Mouse (Mus musculus) G1E (cell line): ENCODE measurements around the gene Arl16. TPM values are rescaled to one million over a fixed set of nuclear protein-coding genes. Genes with fewer than 3 reads are reported as not detected.
A peak's percentile ranks its signal among the peaks of the same experiment; 100 is the strongest.
"Not testable (repeated sequence)": the region's sequence is repeated elsewhere in the genome, so short reads cannot be mapped to it uniquely, and the experiment has no call there.

Source experiments
- ATAC-seq: 2 replicates; pipeline ENCODE4 v1.8.0; 2016; ENCODE audit warnings: mild to moderate bottlenecking; ENCODE audit not compliant: insufficient number of reproducible peaks, poor library complexity, low FRiP score, severe bottlenecking; ENCODE audit errors: extremely low read depth
- DNase-seq: peaks from one replicate; pipeline ENCODE4 v3.0.0; 2012; ENCODE audit warnings: low spot score
- H3K27me3 ChIP-seq: 2 replicates; pipeline ENCODE4 v1.6.1; 2012; ENCODE audit warnings: mild to moderate bottlenecking, low read length, inconsistent platforms; ENCODE audit not compliant: insufficient read depth
- H3K36me3 ChIP-seq: replicated peaks from 2 replicates; pipeline ENCODE3; 2012; ENCODE audit warnings: mild to moderate bottlenecking, inconsistent platforms
- H3K4me1 ChIP-seq: 2 replicates; pipeline ENCODE4 v1.6.1; 2012; ENCODE audit warnings: low read depth, low read length, inconsistent platforms, mixed read lengths; ENCODE audit not compliant: insufficient read depth
- H3K4me3 ChIP-seq: 2 replicates; pipeline ENCODE4 v1.5.1; 2012; ENCODE audit warnings: low read depth, mild to moderate bottlenecking, inconsistent platforms, low read length, moderate library complexity, mixed read lengths
- H3K9me3 ChIP-seq: replicated peaks from 2 replicates; pipeline ENCODE4 v1.6.1; 2012; ENCODE audit warnings: inconsistent platforms
- CTCF ChIP-seq: IDR thresholded peaks from 2 replicates; pipeline ENCODE4 v1.5.1; 2012; ENCODE audit warnings: low read depth, low read length, inconsistent platforms, mixed read lengths
- GATA1 ChIP-seq: IDR thresholded peaks from 2 replicates; pipeline ENCODE4 v1.6.1; 2012; ENCODE audit warnings: borderline replicate concordance, low read length, inconsistent platforms, mixed read lengths
- GATA2 ChIP-seq: IDR thresholded peaks from 2 replicates; pipeline ENCODE4 v1.6.1; 2012; ENCODE audit warnings: low read depth, low read length, inconsistent platforms, borderline replicate concordance
- POLR2AphosphoS5 ChIP-seq: IDR thresholded peaks from 2 replicates; pipeline ENCODE4 v1.6.1; 2012; ENCODE audit warnings: low read depth, low read length, inconsistent platforms; ENCODE audit not compliant: insufficient replicate concordance
- TAL1 ChIP-seq: conservative IDR thresholded peaks from 2 replicates; pipeline ENCODE4 v1.6.1; 2012; ENCODE audit warnings: low read depth, low read length, inconsistent platforms, mixed read lengths
- polyA plus RNA-seq: library from polyadenylated mRNA; stranded (reverse); fragments of >175 nt; gene quantifications from 2 replicates; pipeline ENCODE4 v1.2.3, GENCODE M21; 2012
- total RNA-seq, 2 experiments: library from RNA; stranded (forward) in 1 of 2; stranded (reverse) in 1 of 2; fragments of 200-1000 nt in 1 of 2; fragments of >200 nt in 1 of 2; fragmentation: Nextera tagmentation in 1 of 2; gene quantifications; 2 replicates each; pipeline ENCODE4 v1.2.3; 2014 to 2017

The Arl16 gene
- total RNA-seq (2014; fragmentation: Nextera tagmentation) (18.0 and 24.5 TPM in 2 replicates), total RNA-seq (2017) (17.0 and 24.5 TPM in 2 replicates), polyA plus RNA-seq (21.0 and 26.0 TPM in 2 replicates)

DNA sequence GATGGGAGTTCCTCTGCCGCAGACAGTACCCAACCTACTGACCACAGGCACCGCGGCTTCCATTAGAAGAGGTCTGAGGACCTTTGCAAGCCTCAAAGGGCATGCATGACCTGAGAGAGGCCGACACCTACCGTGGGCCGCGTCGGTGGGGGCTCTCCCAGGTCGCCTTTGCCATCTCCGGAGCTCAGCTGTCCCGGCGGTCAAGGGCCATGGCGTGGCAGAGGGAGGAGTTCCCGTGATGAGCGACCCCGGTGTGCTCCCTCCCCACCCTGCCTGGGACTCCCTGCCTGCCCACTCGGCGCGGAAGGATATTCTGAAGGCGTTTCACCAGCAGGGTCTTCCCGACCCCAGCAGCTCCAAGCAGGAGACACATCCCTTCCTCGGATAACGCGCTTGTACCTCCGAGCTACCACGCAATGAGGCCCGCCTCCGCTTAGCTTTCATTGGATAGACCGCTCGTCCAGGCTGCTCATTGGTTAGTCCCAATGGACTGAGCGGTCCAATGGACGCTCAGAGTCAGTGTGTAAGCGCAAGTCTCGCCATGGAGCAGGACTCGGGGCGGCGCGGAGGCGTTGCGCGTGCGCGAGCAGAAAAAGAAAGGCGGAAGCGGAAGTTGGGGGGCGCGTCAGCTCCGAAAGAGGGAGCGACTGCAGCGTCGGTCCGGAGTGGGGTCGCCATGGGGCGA lies at the start of gene Arl16:
Gene Arl16, minus strand, starts transcription at position 557 of the 685 bp plus-strand sequence.
- peaks cover 79% of the 10 kb centered on the region for H3K36me3 ChIP-seq
- no peaks in the 10 kb centered on the region for H3K27me3 ChIP-seq
- peaks cover 41% of the 10 kb centered on the region for H3K4me1 ChIP-seq
- ATAC-seq (peak; percentile 99), DNase-seq (peak; percentile 99)
- peak within 1 kb of the TSS; percentile 90 for H3K4me3 ChIP-seq
- TF ChIP-seq GATA2 (no peak), POLR2AphosphoS5 (no peak), GATA1 (no peak), TAL1 (no peak), CTCF (no peak)
- H3K9me3 ChIP-seq: no peaks in the 10 kb centered on the region

DNA sequence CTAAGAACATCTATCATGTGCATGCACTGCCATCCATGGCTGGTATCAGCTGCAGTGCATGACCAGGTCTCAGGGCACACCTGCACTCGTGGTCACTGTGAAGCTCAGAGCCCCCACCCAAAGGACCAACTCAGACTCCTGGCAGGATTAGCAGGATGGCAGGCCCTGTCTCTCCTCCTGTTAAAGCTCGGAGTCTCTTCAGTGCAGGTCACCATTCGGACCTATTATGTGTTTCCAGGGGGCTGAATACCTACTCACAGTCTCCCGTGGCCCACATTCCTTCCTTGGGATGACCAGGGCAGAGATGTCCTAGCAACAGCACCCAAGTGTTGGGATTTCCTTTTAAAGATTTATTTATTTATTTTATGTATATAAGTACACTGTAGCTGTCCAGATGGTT lies 49.7 kb upstream of the Arl16 start:
- TF ChIP-seq GATA1: no peak
- TF ChIP-seq GATA2: no peak
- TF ChIP-seq TAL1: no peak
- TF ChIP-seq POLR2AphosphoS5: no peak
- TF ChIP-seq CTCF: no peak
- peaks cover 25% of the 10 kb centered on the region for H3K27me3 ChIP-seq
- H3K4me3 ChIP-seq: no peak overlapping the region
- H3K36me3 ChIP-seq: no peaks in the 10 kb centered on the region
- ATAC-seq: no peak
- H3K9me3 ChIP-seq: no peaks in the 10 kb centered on the region; the same call in 1 of the 2 replicates
- no peak for DNase-seq
- peaks cover 36% of the 10 kb centered on the region for H3K4me1 ChIP-seq

DNA sequence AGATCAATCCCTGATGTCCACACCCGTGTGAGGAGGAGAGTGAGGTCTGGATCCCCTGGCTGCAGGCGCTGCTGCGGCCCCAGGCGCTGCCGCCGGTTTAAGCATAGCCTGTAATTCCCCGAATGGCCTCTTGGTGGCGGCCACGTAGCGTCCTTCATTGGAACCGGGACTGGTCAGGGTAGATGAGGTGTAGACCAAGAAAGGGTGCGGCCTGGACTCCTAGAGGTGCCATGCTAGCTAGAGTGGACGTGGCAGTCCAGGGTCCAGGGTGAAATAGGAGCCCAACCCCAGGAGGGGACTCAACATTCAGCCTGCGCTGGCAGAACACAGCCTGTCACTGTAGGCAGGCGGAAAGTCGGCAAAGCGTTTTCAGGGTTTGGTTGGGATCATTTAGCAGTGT lies 48.2 kb upstream of the Arl16 start:
- ATAC-seq (peak; percentile 45; the same call in 1 of the 2 replicates), DNase-seq (peak; percentile 54)
- H3K36me3 ChIP-seq: no peaks in the 10 kb centered on the region
- TF ChIP-seq GATA1 (no peak), TAL1 (no peak), GATA2 (no peak), CTCF (peak; percentile 85)
- H3K4me1 ChIP-seq: peaks cover 45% of the 10 kb centered on the region
- peaks cover 14% of the 10 kb centered on the region; the same call in 1 of the 2 replicates for H3K27me3 ChIP-seq
- no peak overlapping the region for H3K4me3 ChIP-seq
- no peaks in the 10 kb centered on the region; the same call in 1 of the 2 replicates for H3K9me3 ChIP-seq

DNA sequence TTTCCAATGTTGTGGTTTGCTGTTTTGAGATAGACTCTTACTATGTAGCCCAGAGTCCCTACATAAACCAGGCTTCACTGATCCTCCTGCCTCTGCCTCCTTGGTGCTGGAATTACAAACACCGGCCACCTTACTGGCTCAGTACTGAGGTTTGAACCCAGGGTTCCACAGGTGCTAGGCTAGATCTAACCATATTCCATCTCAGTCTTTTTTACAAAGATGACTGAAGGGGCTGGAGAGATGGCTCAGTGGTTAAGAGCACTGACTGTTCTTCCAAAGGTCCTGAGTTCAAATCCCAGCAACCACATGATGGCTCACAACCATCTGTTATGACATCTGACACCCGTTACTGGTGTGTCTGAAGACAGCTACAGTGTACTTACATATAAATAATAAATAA lies 46.9 kb upstream of the Arl16 start:
- H3K9me3 ChIP-seq, ATAC-seq, H3K4me3 ChIP-seq, H3K27me3 ChIP-seq, H3K36me3 ChIP-seq, DNase-seq: not testable (repeated sequence)
- H3K4me1 ChIP-seq: peaks cover 51% of the 10 kb centered on the region

DNA sequence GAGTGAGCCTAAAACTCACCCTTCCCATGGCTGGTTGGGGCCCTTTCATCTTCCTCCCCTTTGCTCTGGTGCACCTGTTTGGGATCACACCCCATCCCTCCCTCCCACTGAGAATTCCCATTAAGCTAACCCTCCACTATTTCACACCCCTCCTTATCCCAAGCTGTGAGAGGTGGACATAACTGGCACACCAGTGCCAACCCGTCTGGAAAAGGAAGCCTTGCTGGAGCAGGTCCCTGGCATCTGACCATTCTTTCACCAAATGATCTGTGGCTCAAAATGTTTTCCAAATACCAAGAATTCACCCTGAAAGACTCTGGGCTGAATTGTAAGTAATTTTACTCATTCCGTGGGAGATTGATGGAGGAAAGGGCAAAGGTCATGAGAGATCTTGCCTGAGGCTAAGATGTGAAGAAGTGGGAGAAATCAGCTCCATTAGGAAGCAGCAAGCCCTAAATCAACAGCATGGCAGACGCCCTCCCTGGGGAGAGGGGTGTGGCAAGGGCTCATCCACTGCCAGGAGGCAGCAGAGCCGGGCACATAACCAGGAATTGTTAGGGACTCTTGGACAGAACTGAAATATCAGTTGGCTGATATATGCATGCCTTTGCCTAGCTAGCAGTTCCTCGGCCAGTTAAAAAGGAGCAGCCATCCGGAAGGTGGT lies 45.5 kb upstream of the Arl16 start:
- Histone ChIP-seq H3K4me3 (no peak overlapping the region), H3K4me1 (peaks cover 52% of the 10 kb centered on the region)

DNA sequence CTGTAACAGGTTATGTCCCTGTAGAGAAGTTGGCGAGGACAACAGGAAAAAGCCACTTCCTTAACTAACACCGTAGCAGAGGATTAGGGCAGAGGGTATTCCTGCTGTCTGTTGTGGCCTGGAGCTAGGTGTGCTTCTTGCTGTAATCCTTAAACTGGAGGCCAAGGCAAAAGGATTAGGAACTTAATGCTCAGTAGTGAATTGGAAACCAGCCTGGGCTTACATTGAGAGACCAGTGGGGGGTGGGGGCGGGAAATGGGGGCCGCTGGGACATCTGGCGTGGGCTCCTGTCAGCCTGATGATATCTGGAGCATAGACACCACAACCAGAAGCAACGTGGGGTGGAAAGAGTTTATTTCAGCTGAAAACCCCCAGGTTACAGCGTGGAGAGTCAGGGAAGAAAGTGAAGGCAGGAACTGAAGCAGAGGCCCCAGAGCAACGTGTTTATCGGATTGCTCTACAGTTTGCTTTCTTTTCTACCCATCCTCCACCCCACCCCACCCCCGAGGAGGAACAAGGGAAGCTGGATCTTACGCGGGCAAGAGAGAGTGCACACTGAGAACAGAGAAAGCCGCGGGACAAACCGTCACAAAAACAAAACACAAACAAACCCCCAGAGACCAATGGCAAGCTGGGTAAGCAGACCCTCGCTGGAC lies 43.1 kb upstream of the Arl16 start:
- no peaks in the 10 kb centered on the region; the same call in 1 of the 2 replicates for H3K9me3 ChIP-seq
- ATAC-seq (peak; percentile 65), DNase-seq (peak; percentile 77)

More for the DNA sequence above, 45.5 kb upstream of the Arl16 start:
- H3K27me3 ChIP-seq: peaks cover 3% of the 10 kb centered on the region; the same call in 1 of the 2 replicates
- H3K36me3 ChIP-seq: no peaks in the 10 kb centered on the region
- ATAC-seq (no peak), DNase-seq (no peak)
- H3K9me3 ChIP-seq: no peaks in the 10 kb centered on the region; the same call in 1 of the 2 replicates
- no peak for TF ChIP-seq GATA1
- no peak for TF ChIP-seq TAL1
- TF ChIP-seq CTCF: no peak
- no peak for TF ChIP-seq GATA2
- no peak for TF ChIP-seq POLR2AphosphoS5

More for the DNA sequence above, 43.1 kb upstream of the Arl16 start:
- peak overlapping the region; percentile 61 for H3K4me3 ChIP-seq
- TF ChIP-seq CTCF (no peak), GATA2 (no peak), TAL1 (no peak), GATA1 (no peak), POLR2AphosphoS5 (no peak)
- peaks cover 61% of the 10 kb centered on the region for H3K4me1 ChIP-seq
- H3K27me3 ChIP-seq: peaks cover 3% of the 10 kb centered on the region; the same call in 1 of the 2 replicates
- H3K36me3 ChIP-seq: no peaks in the 10 kb centered on the region
